Mouse (Mus musculus): Measurements from ENCODE around the gene Gm12569. TPM values are rescaled to one million over a fixed set of nuclear protein-coding genes. Genes with fewer than 3 reads are reported as not detected.

Gm12569 gene
- not detected for total RNA-seq (2021)
- long read RNA-seq, experiment 1: 0 reads
- long read RNA-seq, experiment 2: 0 reads

- intact Hi-C loops (cut with DNase I; ENCODE audit: low total_unique reads): no loop called here
- DNase-seq: no peak
Measured at GRCm38 (mm10) chr11:51220308-51220707, at the start of gene Gm12569. Gene Gm12569 (plus strand): TSS chr11:51220473.

DNA sequence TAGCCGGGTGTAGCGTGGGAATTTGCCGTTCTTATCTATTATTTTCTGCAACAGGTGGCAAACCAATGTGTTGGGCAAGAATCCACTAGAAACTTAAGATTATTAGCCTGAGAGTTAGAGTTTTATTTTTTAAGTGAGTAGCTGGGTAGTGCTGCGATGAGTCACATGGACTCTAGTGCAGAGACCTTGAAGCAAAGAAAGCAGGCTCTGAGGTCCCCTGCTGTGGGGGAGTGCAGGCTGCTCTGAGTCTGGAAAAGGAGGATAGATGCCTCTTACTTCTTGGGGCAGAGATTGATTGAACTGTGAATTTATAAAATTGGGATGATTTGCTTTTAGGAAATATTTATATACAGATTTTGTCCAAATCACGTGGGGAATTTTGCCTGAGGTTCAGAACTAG is 17.5 kb upstream of the Gm12569 start:
- intact Hi-C loops (cut with DNase I; ENCODE audit: low total_unique reads): no loop called here
- no peak for DNase-seq

DNA sequence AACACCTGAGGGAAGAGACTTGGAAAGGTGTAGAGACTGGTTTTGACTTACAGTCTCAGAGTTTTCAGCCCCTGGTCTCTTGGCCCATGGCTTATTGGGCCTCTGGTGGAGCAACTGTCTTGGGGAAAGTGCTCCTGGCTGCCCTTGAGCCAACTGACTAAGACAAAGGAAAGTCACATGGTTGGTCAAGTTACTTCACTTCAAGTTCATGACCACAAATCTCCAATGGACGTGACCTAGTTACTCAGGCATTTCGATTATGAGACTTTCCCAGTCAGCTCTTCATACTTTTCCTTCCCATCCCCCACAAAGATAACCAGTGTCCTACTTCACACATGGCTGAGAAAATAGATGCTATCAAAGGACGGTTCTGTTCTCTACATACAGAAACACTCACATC is 12.5 kb upstream of the Gm12569 start:
- intact Hi-C loops (cut with DNase I; ENCODE audit: low total_unique reads): no loop called here
- no peak for DNase-seq

- intact Hi-C loops (cut with DNase I; ENCODE audit: low total_unique reads): no loop called here
- no peak for DNase-seq
Measured at GRCm38 (mm10) chr11:51211426-51211825, 8.8 kb upstream of the Gm12569 start.

- intact Hi-C loops (cut with DNase I; ENCODE audit: low total_unique reads): no loop called here
- no peak for DNase-seq
Measured at GRCm38 (mm10) chr11:51214021-51214420, 6.3 kb upstream of the Gm12569 start.

- DNase-seq: no peak
- intact Hi-C loops (cut with DNase I; ENCODE audit: low total_unique reads): no loop called here
Measured at GRCm38 (mm10) chr11:51219396-51219980, 785 bp upstream of the Gm12569 start.

- DNase-seq: no peak
- intact Hi-C loops (cut with DNase I; ENCODE audit: low total_unique reads): no loop called here
Measured at GRCm38 (mm10) chr11:51227104-51227503, 6.8 kb downstream of the Gm12569 start.

GRCm38 (mm10) chr11:51234626-51235025 is 14.4 kb downstream of the Gm12569 start:
- DNase-seq: no peak
- intact Hi-C loops (cut with DNase I; ENCODE audit: low total_unique reads): no loop called here

- no peak for DNase-seq
- intact Hi-C loops (cut with DNase I; ENCODE audit: low total_unique reads): no loop called here
Measured at GRCm38 (mm10) chr11:51242897-51243296, 22.6 kb downstream of the Gm12569 start.

GRCm38 (mm10) chr11:51257006-51257405 is 36.7 kb downstream of the Gm12569 start:
- no peak for DNase-seq

GRCm38 (mm10) chr11:51261680-51262219 is 41.5 kb downstream of the Gm12569 start, which contains the start of gene Clk4:
Gene Clk4 (plus strand): TSS chr11:51261730.
- intact Hi-C loops (cut with DNase I; ENCODE audit: low total_unique reads): no loop called here
- DNase-seq: no peak

More at GRCm38 (mm10) chr11:51257006-51257405, 36.7 kb downstream of the Gm12569 start:
- intact Hi-C loops (cut with DNase I; ENCODE audit: low total_unique reads): no loop called here

GRCm38 (mm10) chr11:51262342-51263285 is 42.3 kb downstream of the Gm12569 start, which contains the start of gene BC049762:
Gene BC049762 (minus strand): TSS chr11:51263046.
- DNase-seq: peak; percentile 98
- intact Hi-C loops (cut with DNase I; ENCODE audit: low total_unique reads): no loop called here

DNA sequence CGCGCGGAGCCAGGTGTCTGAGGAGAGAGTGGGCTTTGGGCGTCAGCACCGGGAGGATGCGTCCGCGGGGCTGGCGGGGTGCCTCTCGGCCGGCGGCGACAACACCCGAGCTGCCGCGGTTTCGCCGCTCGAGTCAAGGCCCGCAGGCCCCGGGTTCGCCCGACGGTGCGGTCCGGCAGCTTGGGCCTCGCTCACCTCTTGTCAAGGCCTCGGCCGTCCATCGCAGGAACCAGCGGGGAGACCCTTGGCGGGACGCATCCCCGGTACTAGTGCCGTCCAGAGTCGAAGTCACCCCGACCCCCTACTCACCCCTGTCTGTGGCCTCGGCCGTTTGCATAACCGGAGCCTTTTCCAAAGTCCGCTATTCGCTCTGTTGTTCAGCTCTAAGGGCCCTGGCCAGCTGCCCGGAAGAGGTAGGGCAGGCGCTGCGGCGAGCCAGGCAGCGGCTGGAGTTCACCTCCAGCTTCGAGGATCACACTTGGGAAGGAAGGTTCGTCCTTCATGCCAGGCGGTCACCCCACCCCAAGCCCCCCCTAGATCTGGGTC is 43.1 kb downstream of the Gm12569 start:
- DNase-seq: peak; percentile 65
- intact Hi-C loops (cut with DNase I; ENCODE audit: low total_unique reads): no loop called here

DNA sequence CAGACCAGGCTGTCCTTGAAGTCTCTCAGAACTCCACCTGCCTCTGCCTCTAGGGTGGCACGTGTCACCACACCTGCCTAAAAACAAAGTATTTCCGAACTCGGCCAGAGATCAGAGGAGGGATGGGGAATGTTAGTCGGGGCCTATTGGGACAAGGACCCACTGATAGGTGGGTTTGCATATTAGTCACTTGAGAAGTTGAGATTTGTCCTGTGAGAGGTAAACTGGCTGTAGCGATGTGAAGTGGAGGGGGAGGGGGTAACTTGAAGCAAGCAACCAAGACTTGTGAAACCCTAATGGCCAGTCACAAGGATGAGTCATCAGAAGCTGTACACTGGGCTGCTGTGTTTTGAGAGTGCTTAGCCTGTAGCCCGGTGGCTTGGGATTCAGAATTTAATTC is 44.1 kb downstream of the Gm12569 start:
- intact Hi-C loops (cut with DNase I; ENCODE audit: low total_unique reads): no loop called here
- peak; percentile 5 for DNase-seq

- intact Hi-C loops (cut with DNase I; ENCODE audit: low total_unique reads): no loop called here
- DNase-seq: peak; percentile 13
Measured at GRCm38 (mm10) chr11:51265326-51265725, 45.1 kb downstream of the Gm12569 start.

- intact Hi-C loops (cut with DNase I; ENCODE audit: low total_unique reads): no loop called here
- no peak for DNase-seq
Measured at GRCm38 (mm10) chr11:51274418-51274817, 54.1 kb downstream of the Gm12569 start.

Measured in gastrocnemius, postnatal 14 days (tissue).